Mouse (Mus musculus) layer of hippocampus, adult 11-12 months (tissue): ENCODE results near the gene Cyb561a3.
A peak's percentile ranks its signal among the peaks of the same experiment; 100 is the strongest.
"Not testable (repeated sequence)": the region's sequence is repeated elsewhere in the genome, so short reads cannot be mapped to it uniquely, and the experiment has no call there.

Experiments used
- DNase-seq: peaks from one replicate; pipeline ENCODE4 v3.0.0; 2022; ENCODE audit warnings: low spot score

The Cyb561a3 gene

DNA sequence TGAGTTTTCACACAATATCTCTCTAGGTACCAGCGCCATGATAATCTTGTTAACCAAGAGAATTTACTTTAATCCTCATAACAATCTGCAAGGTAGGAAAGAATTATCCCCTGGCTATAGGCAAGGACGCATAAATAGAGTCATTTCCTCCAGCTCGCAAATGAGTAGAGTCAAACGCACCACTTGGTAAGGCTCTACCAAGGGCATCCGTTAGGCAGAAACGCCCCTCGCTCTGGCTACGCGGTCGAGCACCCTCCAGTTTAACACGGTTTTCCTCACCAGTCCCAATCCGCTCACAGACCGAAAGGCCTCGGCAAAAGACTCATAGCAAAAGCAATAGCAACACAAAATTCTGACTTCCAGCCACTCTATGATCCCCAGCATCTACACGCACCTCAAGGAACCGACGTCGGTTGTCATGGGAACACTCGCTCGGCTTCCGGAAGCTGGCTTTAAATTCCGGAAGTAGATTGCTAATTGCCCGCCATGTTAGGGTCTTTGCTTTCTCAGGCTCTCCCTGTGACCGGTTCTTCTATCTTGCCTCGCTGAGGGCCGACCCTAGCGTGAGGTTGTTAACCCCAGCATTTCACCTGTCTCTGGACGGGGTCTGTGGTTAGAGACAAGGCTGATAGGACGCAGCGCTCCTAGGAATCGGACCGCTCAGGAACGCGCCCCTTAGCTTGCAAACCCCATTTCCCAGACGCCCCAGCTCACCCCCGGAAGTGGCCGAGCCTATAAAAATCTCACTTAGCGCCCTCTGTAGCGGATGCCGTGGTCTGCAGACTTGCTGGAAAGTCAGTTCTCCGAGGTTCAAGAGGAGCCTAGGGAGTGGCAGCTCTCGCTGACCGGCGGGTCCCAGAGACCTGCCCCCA lies at the start of gene Cyb561a3, which contains the start of gene Tmem138:
Gene Cyb561a3 (plus strand): TSS at position 483 of the 872 bp plus-strand sequence.
Gene Tmem138 (minus strand): TSS at position 673 of the 872 bp plus-strand sequence.
- peak; percentile 94 for DNase-seq

DNA sequence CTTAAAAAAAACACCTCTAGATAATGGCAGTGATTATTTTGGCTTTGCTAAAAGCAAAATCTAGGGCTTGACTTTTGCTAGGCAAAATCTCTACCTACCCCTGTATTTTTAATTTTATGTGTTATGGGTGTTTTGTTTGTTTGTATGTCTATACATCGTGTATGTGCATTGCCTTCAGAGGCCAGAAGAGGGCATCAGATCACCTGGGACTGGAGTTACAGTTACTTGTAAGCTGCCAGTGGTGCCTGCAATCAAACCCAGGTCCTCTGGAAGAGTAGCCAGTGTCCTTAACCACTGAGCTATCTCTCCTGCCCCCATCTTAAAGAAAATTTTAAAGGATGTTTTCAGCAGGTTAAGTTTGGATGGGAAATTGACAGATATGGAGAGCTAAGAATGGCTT lies 46.9 kb upstream of the Cyb561a3 start:
- DNase-seq, result no peak

DNA sequence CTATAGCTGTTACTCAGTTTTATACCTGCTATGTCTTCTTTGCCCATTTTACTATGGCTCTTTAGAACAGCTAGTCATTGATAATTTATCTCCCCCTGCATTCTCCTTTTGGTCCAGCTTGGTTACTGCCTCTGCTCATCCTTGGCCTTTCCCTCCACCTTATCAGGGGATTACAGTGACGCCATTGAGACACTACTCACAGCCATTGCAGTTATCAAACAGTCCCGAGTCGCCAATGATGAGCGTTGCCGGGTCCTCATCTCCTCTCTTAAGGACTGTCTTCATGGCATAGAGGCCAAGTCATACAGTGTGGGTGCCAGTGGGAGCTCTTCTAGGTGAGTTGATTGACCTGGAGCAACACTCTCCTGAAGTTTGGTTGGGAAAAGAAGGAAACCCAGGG lies 37.5 kb upstream of the Cyb561a3 start:
- DNase-seq, result no peak

DNA sequence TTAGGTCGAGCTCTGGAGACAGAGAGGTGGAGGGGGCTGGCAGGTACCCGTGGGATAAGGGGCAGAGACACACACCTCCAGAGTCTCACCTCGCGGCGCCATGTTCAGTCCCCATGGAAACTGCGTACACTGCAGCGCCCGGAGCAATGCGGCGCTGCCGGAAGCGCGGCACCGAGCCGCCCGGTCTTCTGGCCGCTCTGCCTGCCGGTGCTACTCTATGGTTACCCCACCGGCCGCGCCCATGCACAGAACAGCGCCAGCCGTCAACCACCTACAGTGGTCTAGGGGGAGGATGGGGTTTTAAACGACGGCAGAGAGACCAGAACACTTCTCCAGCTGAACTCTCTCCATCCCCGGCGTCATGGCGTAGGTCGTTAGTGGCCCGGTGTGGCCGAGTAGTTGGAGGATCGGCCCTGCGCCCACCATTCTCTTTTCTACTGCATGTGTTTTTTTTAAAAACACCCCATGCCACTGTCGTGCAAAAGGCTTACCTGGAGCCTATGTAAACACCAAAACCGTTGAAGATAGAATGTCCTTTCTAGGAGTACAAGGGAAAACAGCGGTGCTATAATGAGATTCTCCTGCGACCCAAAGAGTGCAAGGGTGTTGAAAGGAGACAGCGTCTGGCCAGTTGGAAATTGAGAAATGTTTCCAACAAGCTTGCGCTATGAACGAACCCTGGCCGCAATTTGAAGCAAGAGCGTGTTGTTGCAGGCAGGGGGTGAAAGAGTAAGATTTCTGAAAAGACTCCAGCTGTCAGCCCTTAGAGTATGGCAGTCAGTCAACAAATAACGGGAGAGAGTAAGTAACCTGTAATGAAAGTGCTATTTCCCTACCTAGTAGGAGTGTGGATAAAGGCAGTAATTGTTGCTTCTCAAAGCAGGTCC lies 21.1 kb upstream of the Cyb561a3 start, which contains the start of gene Tmem216:
Gene Tmem216 (minus strand): TSS at position 615 of the 887 bp plus-strand sequence.
- DNase-seq, result peak; percentile 86

- no peak for DNase-seq
These were observed 20.0 kb upstream of the Cyb561a3 start for GRCm38 (mm10) chr19:10557001-10557400.

DNA sequence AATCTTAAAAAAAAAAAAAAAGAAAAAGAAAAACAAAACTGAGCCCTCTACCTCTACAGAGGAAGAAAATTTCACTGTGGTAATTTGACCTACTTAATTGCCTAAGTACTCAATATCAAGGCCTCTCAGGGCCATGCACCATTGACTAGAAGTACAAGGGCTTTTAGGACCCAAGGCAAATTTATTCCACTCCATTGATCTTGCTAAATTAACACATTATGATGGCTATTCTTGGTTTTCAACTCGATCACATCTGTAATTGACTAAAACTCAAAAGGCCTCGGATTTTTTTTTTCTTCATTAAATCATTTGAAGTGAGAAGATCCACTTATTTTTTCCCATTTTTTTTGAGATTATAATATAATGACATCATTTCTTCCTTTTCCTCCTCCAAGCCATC lies 19.5 kb upstream of the Cyb561a3 start:
- no peak for DNase-seq

DNA sequence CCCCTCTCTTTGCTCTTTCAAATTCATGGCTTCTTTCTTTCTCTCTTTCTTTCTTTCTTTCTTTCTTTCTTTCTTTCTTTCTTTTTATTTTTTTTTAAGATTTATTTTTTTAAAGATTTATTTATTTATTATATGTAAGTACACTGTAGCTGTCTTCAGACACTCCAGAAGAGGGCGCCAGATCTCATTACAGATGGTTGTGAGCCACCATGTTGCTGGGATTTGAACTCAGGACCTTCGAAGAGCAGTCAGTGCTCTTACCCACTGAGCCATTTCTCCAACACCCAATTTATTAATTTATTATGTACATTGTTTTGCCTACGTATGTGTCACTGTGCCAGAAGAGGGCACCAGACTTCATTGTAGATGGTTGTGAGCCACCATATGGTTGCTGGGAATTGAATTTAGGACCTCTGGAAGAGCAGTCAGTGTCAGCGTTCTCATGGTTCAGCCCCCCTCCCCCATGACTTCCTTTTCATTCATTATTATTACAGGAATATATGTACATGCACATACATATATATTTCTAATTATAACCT lies 19.1 kb upstream of the Cyb561a3 start:
- not testable (repeated sequence) for DNase-seq

DNA sequence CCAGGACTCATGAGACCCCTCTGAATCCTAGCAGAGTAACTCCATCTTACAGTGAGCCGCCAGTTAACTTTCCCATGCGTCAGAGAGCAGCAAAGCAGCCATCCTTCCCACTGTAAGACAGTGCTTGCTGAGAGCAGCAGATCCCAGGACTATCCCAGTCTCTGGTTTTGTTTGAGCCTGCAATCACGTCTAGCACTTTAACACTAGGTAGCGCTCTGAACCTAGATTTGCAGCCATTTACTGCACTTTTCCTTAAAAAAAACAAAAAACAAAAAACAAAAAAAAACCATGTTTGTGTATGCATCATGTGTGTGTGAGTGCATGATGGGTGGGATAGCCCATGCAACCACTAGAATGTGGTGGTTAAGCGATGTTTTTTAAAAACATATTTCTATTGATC lies 16.9 kb upstream of the Cyb561a3 start:
- DNase-seq, result no peak

DNA sequence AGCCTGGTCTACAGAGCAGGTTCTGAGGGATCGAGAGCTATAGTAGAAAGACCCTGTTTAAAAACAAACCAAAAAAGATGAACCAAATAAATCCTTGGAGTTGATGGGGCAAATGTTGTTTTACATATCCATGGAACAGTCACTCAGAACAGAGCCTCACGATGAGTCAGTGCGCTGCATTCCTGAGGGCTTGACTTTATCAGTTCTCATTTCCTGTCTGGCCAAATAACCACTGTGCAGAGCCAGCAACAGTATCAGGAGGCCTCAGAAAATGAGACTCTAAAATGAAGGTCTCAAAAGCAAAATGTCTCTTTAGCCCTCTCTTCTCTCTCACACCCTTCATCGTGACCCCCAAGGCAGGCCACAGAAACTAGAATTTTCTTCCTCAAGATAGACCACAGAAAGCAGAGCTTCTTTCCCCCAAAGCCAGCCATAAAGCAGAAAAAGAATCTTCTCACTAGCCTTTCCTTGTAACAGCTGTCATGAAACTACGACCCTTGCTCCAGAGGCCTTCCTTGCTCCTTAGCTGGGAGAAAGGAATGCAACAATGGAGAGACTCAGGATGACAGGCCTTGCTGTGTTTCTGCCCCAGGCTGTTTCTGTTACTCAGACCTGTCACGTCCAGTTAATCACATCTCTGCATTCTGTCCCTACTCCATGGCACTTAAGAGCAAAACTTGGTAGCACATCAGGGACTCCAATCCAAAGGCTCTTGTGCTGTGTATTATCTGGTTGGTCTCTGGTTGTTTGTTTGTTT lies 15.2 kb upstream of the Cyb561a3 start:
- no peak for DNase-seq

- DNase-seq, result no peak
These were observed 14.6 kb upstream of the Cyb561a3 start for GRCm38 (mm10) chr19:10562351-10562750.

DNA sequence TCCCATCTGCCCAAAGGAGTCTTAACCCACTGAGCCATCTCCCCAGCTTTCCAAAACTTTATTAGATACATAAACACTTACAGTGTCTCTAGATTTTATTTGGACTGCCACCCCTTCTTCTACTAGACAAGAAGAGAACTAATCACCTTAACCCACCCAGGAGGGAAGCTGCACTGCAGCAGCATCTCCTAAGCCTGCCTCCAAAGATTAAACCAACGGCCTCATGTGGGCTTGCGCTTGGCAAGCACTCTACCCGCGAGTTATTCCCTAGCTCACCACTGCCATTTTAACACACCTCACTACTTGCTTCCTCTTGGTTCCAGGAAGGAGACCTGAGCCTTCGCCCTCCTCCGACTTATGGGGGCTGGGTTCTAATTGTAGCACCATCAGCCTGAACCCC lies 12.7 kb upstream of the Cyb561a3 start:
- no peak for DNase-seq

- DNase-seq, result no peak
These were observed 11.8 kb upstream of the Cyb561a3 start for GRCm38 (mm10) chr19:10565217-10565616.

GRCm38 (mm10) chr19:10569627-10570026 lies 7.3 kb upstream of the Cyb561a3 start:
- no peak for DNase-seq

GRCm38 (mm10) chr19:10580102-10580501 lies 3.1 kb downstream of the Cyb561a3 start:
- no peak for DNase-seq

- DNase-seq, result no peak
These were observed 3.8 kb downstream of the Cyb561a3 start for GRCm38 (mm10) chr19:10580761-10581160.

DNA sequence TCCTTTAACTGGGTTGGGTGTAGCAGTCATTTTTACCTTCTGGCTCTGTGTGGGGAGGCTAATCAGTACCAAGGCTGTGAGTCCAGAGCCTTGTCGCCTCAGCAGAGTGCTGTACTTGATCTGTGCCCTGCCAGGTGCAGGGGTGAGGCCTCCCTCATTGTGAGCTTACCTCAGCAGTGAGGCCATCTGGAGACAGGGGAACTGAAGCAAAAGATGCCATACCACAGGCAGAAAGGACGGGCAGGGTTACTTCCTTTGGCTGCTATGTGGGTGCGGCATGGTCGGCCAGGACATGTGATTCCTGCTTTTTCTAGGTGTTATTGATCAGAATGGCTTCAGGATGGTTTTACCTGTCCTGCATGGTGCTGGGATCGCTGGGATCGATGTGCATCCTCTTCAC lies 5.0 kb downstream of the Cyb561a3 start:
- no peak for DNase-seq

DNA sequence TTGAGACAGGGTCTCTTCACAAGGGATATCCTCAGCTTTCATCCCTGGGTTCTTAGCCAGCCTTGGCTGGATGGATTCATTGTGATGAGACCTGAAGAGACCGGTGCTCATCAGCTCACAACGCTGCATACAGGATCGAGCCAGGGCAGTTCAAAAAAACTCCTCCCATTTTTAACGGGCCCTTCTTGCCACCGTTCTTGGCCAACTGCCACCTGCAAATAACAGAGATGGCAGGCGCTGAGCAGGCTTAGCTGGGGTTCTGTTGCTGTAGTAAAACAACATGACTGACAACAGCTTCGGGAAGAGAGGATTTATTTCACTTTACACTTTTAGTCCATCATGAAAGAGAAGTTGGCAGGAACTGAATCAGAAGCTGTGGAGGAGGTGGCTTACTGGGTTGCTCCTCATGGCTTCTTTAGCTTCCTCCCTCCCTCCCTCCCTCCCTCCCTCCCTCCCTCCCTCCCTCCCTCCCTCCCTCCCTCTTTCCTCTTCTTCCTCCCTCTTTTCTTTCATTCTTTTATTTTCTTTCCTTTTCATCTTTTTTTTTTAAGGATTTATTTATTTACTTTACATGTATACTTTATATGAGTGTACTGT lies 6.7 kb downstream of the Cyb561a3 start:
- DNase-seq, result no peak

- no peak for DNase-seq
These were observed 8.1 kb downstream of the Cyb561a3 start for GRCm38 (mm10) chr19:10585112-10585511.

DNA sequence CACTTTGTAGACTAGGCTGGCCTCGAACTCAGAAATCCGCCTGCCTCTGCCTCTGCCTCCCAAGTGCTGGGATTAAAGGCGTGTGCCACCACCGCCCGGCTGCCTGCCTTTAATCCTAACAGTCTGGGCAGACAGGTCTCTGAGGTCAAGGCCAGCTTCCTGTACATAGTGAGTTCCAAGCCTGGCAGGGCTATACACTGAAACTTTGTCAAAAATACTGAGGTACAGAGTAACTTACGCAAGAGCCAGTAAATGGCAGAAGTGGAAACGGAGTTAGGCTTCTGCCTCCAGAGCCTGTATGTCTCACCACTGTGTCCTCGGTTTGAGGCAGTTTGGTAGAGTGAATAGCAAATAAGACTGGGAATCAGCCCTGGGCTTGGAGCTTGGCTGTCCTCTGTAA lies 10.3 kb downstream of the Cyb561a3 start:
- no peak for DNase-seq

DNA sequence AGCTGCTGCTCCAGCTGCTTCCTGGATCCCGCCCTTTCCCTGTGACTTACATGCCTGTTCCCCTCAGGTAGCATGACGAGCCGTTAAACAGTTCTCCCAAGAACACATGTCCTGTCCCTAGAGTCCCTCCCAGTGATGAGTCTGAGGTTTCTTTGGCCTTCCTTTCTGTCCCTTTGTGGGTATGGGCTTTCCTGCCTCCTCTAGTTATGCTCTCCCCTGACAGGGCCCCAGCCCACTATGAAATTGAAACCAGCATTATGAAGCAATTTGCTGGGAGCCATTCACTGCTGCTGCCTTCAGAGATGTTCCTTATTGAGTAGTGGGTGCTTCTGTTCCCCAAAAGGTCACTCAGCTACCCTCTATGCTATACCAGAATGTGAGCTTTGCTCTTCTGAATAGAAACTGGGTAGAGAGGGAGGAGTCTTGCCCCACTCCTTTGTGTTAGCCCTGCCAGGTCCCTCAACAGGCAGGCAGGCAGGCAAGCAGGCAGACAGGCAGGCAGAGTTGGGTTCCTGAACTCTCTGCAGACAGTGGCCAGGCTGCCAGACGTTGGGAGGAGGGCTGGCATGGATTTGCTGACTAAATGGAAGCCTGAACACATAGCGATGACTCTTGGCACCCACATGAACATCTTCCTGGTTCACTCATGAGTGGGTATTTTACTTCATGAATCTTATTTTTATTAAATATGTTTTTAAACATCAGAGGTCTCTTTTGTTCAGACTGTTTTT lies 12.3 kb downstream of the Cyb561a3 start:
- no peak for DNase-seq

- DNase-seq, result no peak
These were observed 13.3 kb downstream of the Cyb561a3 start for GRCm38 (mm10) chr19:10590301-10590700.
